Mouse (Mus musculus) urinary bladder, postnatal 25 days (tissue): ENCODE data around the gene Nectin3.
"Not testable (repeated sequence)": the region's sequence is repeated elsewhere in the genome, so short reads cannot be mapped to it uniquely, and the experiment has no call there.

Experiments used
- DNase-seq: peaks from one replicate; pipeline ENCODE4 v3.0.0; 2022; ENCODE audit warnings: low spot score

Gene Nectin3

GRCm38 (mm10) chr16:46416177-46416576, 82.1 kb downstream of the Nectin3 start:
- DNase-seq = no peak

- no peak for DNase-seq
Observed at GRCm38 (mm10) chr16:46410739-46411057, 87.6 kb downstream of the Nectin3 start.

GRCm38 (mm10) chr16:46410053-46410738, 88.1 kb downstream of the Nectin3 start:
- DNase-seq = no peak

- no peak for DNase-seq
Observed at GRCm38 (mm10) chr16:46407997-46408396, 90.3 kb downstream of the Nectin3 start.

- DNase-seq = no peak
Observed at GRCm38 (mm10) chr16:46406844-46407639, 91.3 kb downstream of the Nectin3 start.

- no peak for DNase-seq
Observed at GRCm38 (mm10) chr16:46397945-46398344, 100.4 kb downstream of the Nectin3 start.

- no peak for DNase-seq
Observed at GRCm38 (mm10) chr16:46389415-46390033, 108.8 kb downstream of the Nectin3 start.

- DNase-seq = no peak
Observed at GRCm38 (mm10) chr16:46388527-46389414, 109.6 kb downstream of the Nectin3 start.

- DNase-seq = no peak
Observed at GRCm38 (mm10) chr16:46384279-46384678, 114.0 kb downstream of the Nectin3 start.

- DNase-seq = no peak
Observed at GRCm38 (mm10) chr16:46383344-46383743, 115.0 kb downstream of the Nectin3 start.

GRCm38 (mm10) chr16:46376575-46376974, 121.8 kb downstream of the Nectin3 start:
- DNase-seq = no peak

GRCm38 (mm10) chr16:46362022-46362421, 136.3 kb downstream of the Nectin3 start:
- no peak for DNase-seq

- not testable (repeated sequence) for DNase-seq
Observed at GRCm38 (mm10) chr16:46357658-46358057, 140.7 kb downstream of the Nectin3 start.

GRCm38 (mm10) chr16:46356663-46357062, 141.7 kb downstream of the Nectin3 start:
- no peak for DNase-seq
